In genomic region chr16:50756696-50757095, GRCm38 (mm10) we compare ENCODE assay signal across 8 mouse cellular contexts.
A peak's percentile ranks its signal among the peaks of the same experiment; 100 is the strongest.
DNase-seq lines count a peak whose midpoint lies in the region; ATAC-seq lines count a peak whose summit lies in the region.

No protein-coding gene starts in this region.

- no peaks in the 10 kb centered on the region for H3K4me1 ChIP-seq in forebrain, embryonic 14.5 days (ENCODE audit: control insufficient read depth, insufficient read depth, low read length)
- H3K4me1 ChIP-seq in forebrain, embryonic 16.5 days (replicated peaks; ENCODE audit: control insufficient read depth, insufficient read depth, low read length): no peaks in the 10 kb centered on the region

- peak; percentile 33 for DNase-seq in forebrain, embryonic 14.5 days (ENCODE audit: low spot score)
- DNase-seq in 3T3-L1 (ENCODE audit: low read depth, low spot score): peak; percentile 86
- peak; percentile 36 for DNase-seq in gastrocnemius, postnatal 14 days
- peak; percentile 65 for DNase-seq in lung, postnatal 36 days
- DNase-seq in left cerebral cortex, postnatal 10 days (ENCODE audit: extremely low spot score in 1 of 2, low spot score in 2 of 2): no peak
- no peak for DNase-seq in layer of hippocampus, adult 9-10 months (ENCODE audit: low spot score)

- intact Hi-C loops in gastrocnemius, postnatal 14 days (cut with DNase I; ENCODE audit: low total_unique reads): no loop called here
- intact Hi-C loops in left cerebral cortex, postnatal 10 days (cut with DNase I): no loop called here

- no peaks in the 10 kb centered on the region for H3K27me3 ChIP-seq in forebrain, embryonic 14.5 days (replicated peaks; ENCODE audit: control insufficient read depth, insufficient read depth, low read length)
- H3K27me3 ChIP-seq in forebrain, embryonic 16.5 days (replicated peaks; ENCODE audit: control insufficient read depth, insufficient read depth, low read length): no peaks in the 10 kb centered on the region

- H3K4me3 ChIP-seq in forebrain, embryonic 14.5 days (ENCODE audit: low read depth, low read length): no peak overlapping the region
- no peak overlapping the region for H3K4me3 ChIP-seq in forebrain, embryonic 16.5 days (replicated peaks; ENCODE audit: low read length)

- no peaks in the 10 kb centered on the region for H3K9me3 ChIP-seq in forebrain, embryonic 14.5 days (replicated peaks; ENCODE audit: control insufficient read depth, low read length)
- no peaks in the 10 kb centered on the region for H3K9me3 ChIP-seq in forebrain, embryonic 16.5 days (ENCODE audit: control insufficient read depth, low read length)

- no peak overlapping the region for H3K9ac ChIP-seq in forebrain, embryonic 14.5 days (ENCODE audit: low read length)
- H3K9ac ChIP-seq in forebrain, embryonic 16.5 days (replicated peaks; ENCODE audit: low read depth, low read length): no peak overlapping the region

- no peak for ATAC-seq in forebrain, embryonic 14.5 days
- no peak for ATAC-seq in forebrain, embryonic 16.5 days
- ATAC-seq in activated CD4-positive, CD25-positive, alpha-beta regulatory T cell, adult 4 months: peak; percentile 57

- no peak overlapping the region for H3K27ac ChIP-seq in forebrain, embryonic 14.5 days (ENCODE audit: low read depth, low read length)
- no peak overlapping the region for H3K27ac ChIP-seq in forebrain, embryonic 16.5 days (ENCODE audit: low read length)

- WGBS in forebrain, embryonic 14.5 days: 50% methylated on average over 4 of the region's 4 CpGs
- WGBS in forebrain, embryonic 16.5 days: 50% methylated on average over 4 of the region's 4 CpGs

- H3K4me2 ChIP-seq in forebrain, embryonic 14.5 days (ENCODE audit: low read length): no peak overlapping the region
- H3K4me2 ChIP-seq in forebrain, embryonic 16.5 days (ENCODE audit: low read length): no peak overlapping the region

- no peaks in the 10 kb centered on the region for H3K36me3 ChIP-seq in forebrain, embryonic 14.5 days (ENCODE audit: control insufficient read depth, insufficient read depth, low read length)
- no peaks in the 10 kb centered on the region for H3K36me3 ChIP-seq in forebrain, embryonic 16.5 days (ENCODE audit: control insufficient read depth, insufficient read depth)

Comparison
In these comparisons a context has a peak if more than half of its experiments do, and no peak if none do; other contexts are left out.
1. DNase-seq: peak in forebrain, embryonic 14.5 days (single experiment), 3T3-L1 (single experiment), gastrocnemius, postnatal 14 days (single experiment) and lung, postnatal 36 days (single experiment); none in left cerebral cortex, postnatal 10 days (0 of 2) and layer of hippocampus, adult 9-10 months (single experiment).